Mouse (Mus musculus): ENCODE data around the gene Vrk3. TPM values are rescaled to one million over a fixed set of nuclear protein-coding genes. Genes with fewer than 3 reads are reported as not detected.

Gene Vrk3
- polyA plus RNA-seq, 1 experiment from 2014 or later = 46.9 TPM

GRCm38 (mm10) chr7:44780101-44780500 lies 31.9 kb downstream of the Vrk3 start:
- peaks cover 3% of the 10 kb centered on the region; the same call in 1 of the 2 replicates for H3K36me3 ChIP-seq (ENCODE audit: control insufficient read depth, insufficient read depth, low read length)
- no peak overlapping the region for H3K4me2 ChIP-seq (ENCODE audit: low read depth, low read length)
- H3K9me3 ChIP-seq (ENCODE audit: control insufficient read depth, low read length) = no peaks in the 10 kb centered on the region
- no peak overlapping the region for H3K9ac ChIP-seq (ENCODE audit: low read length)
- H3K4me1 ChIP-seq (replicated peaks; ENCODE audit: control insufficient read depth, insufficient read depth, low read length) = no peaks in the 10 kb centered on the region
- no peak overlapping the region for H3K27ac ChIP-seq (ENCODE audit: low read length)
- no peak overlapping the region for H3K4me3 ChIP-seq (ENCODE audit: low read length)
- no peaks in the 10 kb centered on the region for H3K27me3 ChIP-seq (ENCODE audit: control insufficient read depth, insufficient read depth, low read depth, low read length)
- WGBS = 75% methylated on average over 8 of the region's 8 CpGs
- ATAC-seq (ENCODE audit: low read depth) = no peak

GRCm38 (mm10) chr7:44789531-44789930 lies 41.3 kb downstream of the Vrk3 start:
- H3K9ac ChIP-seq (ENCODE audit: low read length) = no peak overlapping the region
- no peak overlapping the region for H3K27ac ChIP-seq (ENCODE audit: low read length)
- WGBS = 64% methylated on average over 3 of the region's 3 CpGs
- H3K4me2 ChIP-seq (ENCODE audit: low read depth, low read length) = no peak overlapping the region
- no peaks in the 10 kb centered on the region for H3K36me3 ChIP-seq (ENCODE audit: control insufficient read depth, insufficient read depth, low read length)
- ATAC-seq (ENCODE audit: low read depth) = no peak
- no peaks in the 10 kb centered on the region for H3K4me1 ChIP-seq (replicated peaks; ENCODE audit: control insufficient read depth, insufficient read depth, low read length)
- no peaks in the 10 kb centered on the region for H3K27me3 ChIP-seq (ENCODE audit: control insufficient read depth, insufficient read depth, low read depth, low read length)
- no peak overlapping the region for H3K4me3 ChIP-seq (ENCODE audit: low read length)
- H3K9me3 ChIP-seq (ENCODE audit: control insufficient read depth, low read length) = no peaks in the 10 kb centered on the region; the same call in 1 of the 2 replicates

- H3K27ac ChIP-seq (ENCODE audit: low read length) = no peak overlapping the region
- H3K4me1 ChIP-seq (replicated peaks; ENCODE audit: control insufficient read depth, insufficient read depth, low read length) = no peaks in the 10 kb centered on the region
- no peaks in the 10 kb centered on the region for H3K36me3 ChIP-seq (ENCODE audit: control insufficient read depth, insufficient read depth, low read length)
- WGBS = 56% methylated on average over 4 of the region's 4 CpGs
- H3K9me3 ChIP-seq (ENCODE audit: control insufficient read depth, low read length) = no peaks in the 10 kb centered on the region; the same call in 1 of the 2 replicates
- no peak overlapping the region for H3K9ac ChIP-seq (ENCODE audit: low read length)
- ATAC-seq (ENCODE audit: low read depth) = no peak
- no peak overlapping the region for H3K4me3 ChIP-seq (ENCODE audit: low read length)
- H3K4me2 ChIP-seq (ENCODE audit: low read depth, low read length) = no peak overlapping the region
- H3K27me3 ChIP-seq (ENCODE audit: control insufficient read depth, insufficient read depth, low read depth, low read length) = no peaks in the 10 kb centered on the region
Measured at GRCm38 (mm10) chr7:44790066-44790465, 41.9 kb downstream of the Vrk3 start.

- Histone ChIP-seq H3K4me2 (ENCODE audit: low read depth, low read length) (no peak overlapping the region), H3K27ac (ENCODE audit: low read length) (no peak overlapping the region), H3K27me3 (ENCODE audit: control insufficient read depth, insufficient read depth, low read depth, low read length) (no peaks in the 10 kb centered on the region), H3K9ac (ENCODE audit: low read length) (no peak overlapping the region), H3K4me1 (replicated peaks; ENCODE audit: control insufficient read depth, insufficient read depth, low read length) (no peaks in the 10 kb centered on the region), H3K4me3 (ENCODE audit: low read length) (no peak overlapping the region), H3K9me3 (ENCODE audit: control insufficient read depth, low read length) (no peaks in the 10 kb centered on the region; the same call in 1 of the 2 replicates), H3K36me3 (ENCODE audit: control insufficient read depth, insufficient read depth, low read length) (no peaks in the 10 kb centered on the region)
- no peak for ATAC-seq (ENCODE audit: low read depth)
- 76% methylated on average over 6 of the region's 6 CpGs for WGBS
Measured at GRCm38 (mm10) chr7:44792781-44793180, 44.6 kb downstream of the Vrk3 start.

DNA sequence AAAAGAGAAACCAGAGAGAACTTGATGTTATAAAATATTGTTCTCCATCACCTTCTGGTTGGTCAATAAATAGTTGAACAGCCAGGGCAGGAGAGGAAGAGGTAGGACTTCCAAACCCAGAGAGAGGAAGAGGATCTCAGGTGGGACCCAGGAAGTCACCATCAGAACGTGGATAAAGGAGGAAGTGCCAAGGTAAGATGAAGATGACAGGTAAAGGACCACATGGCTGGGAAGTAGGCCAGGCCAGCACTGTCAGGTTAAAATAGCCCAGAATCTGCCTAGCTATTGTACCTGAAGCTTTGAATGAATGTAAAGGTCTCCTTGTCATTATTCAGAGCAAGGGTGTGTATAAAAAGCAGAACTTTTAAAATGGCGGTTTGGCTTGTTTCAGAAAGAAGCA lies 60.7 kb downstream of the Vrk3 start:
- Histone ChIP-seq H3K36me3 (ENCODE audit: control insufficient read depth, insufficient read depth, low read length) (peaks cover 5% of the 10 kb centered on the region), H3K4me2 (ENCODE audit: low read depth, low read length) (no peak overlapping the region), H3K27ac (ENCODE audit: low read length) (no peak overlapping the region), H3K4me3 (ENCODE audit: low read length) (no peak overlapping the region), H3K9me3 (ENCODE audit: control insufficient read depth, low read length) (no peaks in the 10 kb centered on the region), H3K4me1 (replicated peaks; ENCODE audit: control insufficient read depth, insufficient read depth, low read length) (no peaks in the 10 kb centered on the region), H3K27me3 (ENCODE audit: control insufficient read depth, insufficient read depth, low read depth, low read length) (no peaks in the 10 kb centered on the region), H3K9ac (ENCODE audit: low read length) (no peak overlapping the region)
- ATAC-seq (ENCODE audit: low read depth) = no peak
- WGBS = 77% methylated on average over 2 of the region's 2 CpGs

- H3K27me3 ChIP-seq (ENCODE audit: control insufficient read depth, insufficient read depth, low read depth, low read length) = no peaks in the 10 kb centered on the region
- H3K4me1 ChIP-seq (replicated peaks; ENCODE audit: control insufficient read depth, insufficient read depth, low read length) = no peaks in the 10 kb centered on the region
- peaks cover 7% of the 10 kb centered on the region for H3K36me3 ChIP-seq (ENCODE audit: control insufficient read depth, insufficient read depth, low read length)
- no peak overlapping the region for H3K27ac ChIP-seq (ENCODE audit: low read length)
- H3K9ac ChIP-seq (ENCODE audit: low read length) = no peak overlapping the region
- no peak for ATAC-seq (ENCODE audit: low read depth)
- 91% methylated on average over 3 of the region's 3 CpGs for WGBS
- H3K4me3 ChIP-seq (ENCODE audit: low read length) = no peak overlapping the region
- no peak overlapping the region for H3K4me2 ChIP-seq (ENCODE audit: low read depth, low read length)
- no peaks in the 10 kb centered on the region for H3K9me3 ChIP-seq (ENCODE audit: control insufficient read depth, low read length)
Measured at GRCm38 (mm10) chr7:44809466-44809865, 61.3 kb downstream of the Vrk3 start.

GRCm38 (mm10) chr7:44810365-44810764 lies 62.2 kb downstream of the Vrk3 start:
- Histone ChIP-seq H3K36me3 (ENCODE audit: control insufficient read depth, insufficient read depth, low read length) (peaks cover 7% of the 10 kb centered on the region), H3K27me3 (ENCODE audit: control insufficient read depth, insufficient read depth, low read depth, low read length) (no peaks in the 10 kb centered on the region), H3K27ac (ENCODE audit: low read length) (no peak overlapping the region), H3K9me3 (ENCODE audit: control insufficient read depth, low read length) (no peaks in the 10 kb centered on the region), H3K4me2 (ENCODE audit: low read depth, low read length) (no peak overlapping the region), H3K9ac (ENCODE audit: low read length) (no peak overlapping the region), H3K4me1 (replicated peaks; ENCODE audit: control insufficient read depth, insufficient read depth, low read length) (peaks cover 5% of the 10 kb centered on the region; the same call in 1 of the 2 replicates), H3K4me3 (ENCODE audit: low read length) (no peak overlapping the region)
- WGBS = 80% methylated on average over 4 of the region's 4 CpGs
- ATAC-seq (ENCODE audit: low read depth) = no peak

DNA sequence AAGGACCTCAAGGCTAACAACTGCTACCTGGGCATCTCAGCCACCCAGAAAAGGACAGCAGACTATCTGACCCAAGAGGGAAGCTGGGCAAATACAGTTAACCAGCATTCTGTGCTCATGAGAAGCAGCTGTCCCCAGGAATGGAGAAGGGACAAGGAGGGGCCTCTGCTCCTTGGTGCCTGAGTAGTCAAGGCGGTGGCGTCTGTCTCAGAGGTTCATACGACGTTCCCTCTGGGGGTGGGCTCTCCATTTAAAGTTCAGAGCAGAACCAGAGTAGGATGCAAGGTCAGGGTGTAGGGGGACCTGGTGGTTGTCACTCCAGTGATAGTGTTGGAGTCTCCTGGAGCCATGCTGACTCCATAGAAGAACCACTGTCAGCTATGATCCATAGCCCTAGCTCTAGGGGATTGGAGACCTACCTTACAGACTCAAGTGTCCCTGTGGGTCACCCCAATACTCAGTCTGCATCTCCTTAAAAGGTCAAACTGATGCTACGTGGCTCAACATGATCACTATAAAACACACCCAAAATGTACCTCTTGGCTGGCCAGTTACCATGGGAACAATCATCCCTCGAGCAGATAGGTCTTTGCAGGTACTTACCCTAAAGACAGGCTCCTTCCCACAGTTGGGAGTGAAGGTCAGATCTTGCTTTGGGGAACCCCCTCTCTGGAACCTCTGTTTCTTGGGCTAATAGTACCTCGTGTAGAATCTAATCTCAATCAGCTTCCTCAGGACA lies 62.8 kb downstream of the Vrk3 start:
- H3K27ac ChIP-seq (ENCODE audit: low read length) = no peak overlapping the region

DNA sequence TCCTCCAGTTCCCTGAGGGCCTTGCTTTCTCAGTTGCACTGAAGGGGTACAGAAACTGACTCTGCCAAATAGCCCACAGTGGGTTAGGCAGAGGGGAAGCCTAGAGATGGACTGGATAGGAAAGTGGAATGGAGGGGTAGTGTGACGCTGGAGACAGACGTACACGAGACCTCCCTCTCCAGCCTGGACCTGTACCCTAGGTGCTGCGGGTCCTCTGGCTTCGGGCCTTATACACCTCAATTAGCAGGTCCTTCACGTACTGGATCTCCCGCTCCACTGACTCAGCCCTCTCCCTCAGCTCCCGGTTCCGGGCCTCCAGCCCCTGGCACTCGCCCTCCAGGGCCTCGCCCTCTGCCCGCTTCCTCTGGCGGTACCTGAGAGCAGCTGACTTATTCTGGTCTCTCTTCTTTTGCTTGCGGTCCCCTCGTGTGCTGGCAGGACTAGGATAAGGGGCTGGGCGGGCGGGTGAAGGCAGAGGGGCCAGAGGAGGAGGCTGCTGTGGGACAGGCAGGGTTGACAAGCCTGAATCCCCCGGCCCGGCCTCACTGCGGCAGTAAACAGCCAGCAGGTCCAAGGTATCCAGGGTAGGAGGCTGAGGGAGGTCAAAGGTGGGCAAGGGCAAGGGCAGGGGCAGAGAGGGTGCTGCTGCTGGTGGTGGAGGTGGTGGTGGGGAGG lies 64.6 kb downstream of the Vrk3 start:
- WGBS = 89% methylated on average over 20 of the region's 20 CpGs
- H3K27ac ChIP-seq (ENCODE audit: low read length) = no peak overlapping the region
- no peaks in the 10 kb centered on the region for H3K27me3 ChIP-seq (ENCODE audit: control insufficient read depth, insufficient read depth, low read depth, low read length)
- ATAC-seq (ENCODE audit: low read depth) = no peak
- H3K4me2 ChIP-seq (ENCODE audit: low read depth, low read length) = no peak overlapping the region
- no peak overlapping the region for H3K9ac ChIP-seq (ENCODE audit: low read length)
- H3K9me3 ChIP-seq (ENCODE audit: control insufficient read depth, low read length) = no peaks in the 10 kb centered on the region
- H3K36me3 ChIP-seq (ENCODE audit: control insufficient read depth, insufficient read depth, low read length) = peaks cover 7% of the 10 kb centered on the region
- no peak overlapping the region for H3K4me3 ChIP-seq (ENCODE audit: low read length)
- H3K4me1 ChIP-seq (replicated peaks; ENCODE audit: control insufficient read depth, insufficient read depth, low read length) = peaks cover 9% of the 10 kb centered on the region

More for the DNA sequence above, 62.8 kb downstream of the Vrk3 start:
- H3K4me2 ChIP-seq (ENCODE audit: low read depth, low read length) = no peak overlapping the region
- H3K9ac ChIP-seq (ENCODE audit: low read length) = no peak overlapping the region
- WGBS = 80% methylated on average over 7 of the region's 7 CpGs
- no peak for ATAC-seq (ENCODE audit: low read depth)
- H3K27me3 ChIP-seq (ENCODE audit: control insufficient read depth, insufficient read depth, low read depth, low read length) = no peaks in the 10 kb centered on the region
- peaks cover 5% of the 10 kb centered on the region; the same call in 1 of the 2 replicates for H3K4me1 ChIP-seq (replicated peaks; ENCODE audit: control insufficient read depth, insufficient read depth, low read length)
- H3K9me3 ChIP-seq (ENCODE audit: control insufficient read depth, low read length) = no peaks in the 10 kb centered on the region
- peaks cover 7% of the 10 kb centered on the region for H3K36me3 ChIP-seq (ENCODE audit: control insufficient read depth, insufficient read depth, low read length)
- H3K4me3 ChIP-seq (ENCODE audit: low read length) = no peak overlapping the region

Measured in lung, embryonic 16.5 days (tissue).